Mouse (Mus musculus) liver, embryonic 11.5 days (tissue): Measurements from ENCODE around the gene Skap1. TPM values are rescaled to one million over a fixed set of nuclear protein-coding genes. Genes with fewer than 3 reads are reported as not detected.
"Not testable (repeated sequence)": the region's sequence is repeated elsewhere in the genome, so short reads cannot be mapped to it uniquely, and the experiment has no call there.

Source experiments
- ATAC-seq: fragments of 200-750 bp; cut with Nextera tagmentation; replicated peaks from 2 replicates; pipeline ENCODE4 v1.8.0; 2017; ENCODE audit warnings: moderate number of reproducible peaks, mild to moderate bottlenecking, moderate TSS enrichment, moderate library complexity; ENCODE audit not compliant: low FRiP score
- DNase-seq: peaks from one replicate; pipeline ENCODE4 v3.0.0-alpha.2; 2017; ENCODE audit warnings: low spot score
- H3K27ac ChIP-seq: fragments of 300-500 bp; sonication (generic); 2 replicates; pipeline ENCODE4 v1.5.1; 2014; ENCODE audit warnings: mild to moderate bottlenecking, low read depth, low read length, control low read depth
- H3K27me3 ChIP-seq: fragments of 300-500 bp; sonication (generic); replicated peaks from 2 replicates; pipeline ENCODE4 v1.6.1; 2014; ENCODE audit warnings: low read length, mixed read lengths; ENCODE audit not compliant: control insufficient read depth, insufficient read depth
- H3K36me3 ChIP-seq: fragments of 300-500 bp; sonication (generic); 2 replicates; pipeline ENCODE4 v1.6.1; 2014; ENCODE audit warnings: mild to moderate bottlenecking, low read length, moderate library complexity, mixed read lengths; ENCODE audit not compliant: control insufficient read depth, insufficient read depth
- H3K4me1 ChIP-seq: fragments of 300-500 bp; sonication (generic); replicated peaks from 2 replicates; pipeline ENCODE4 v1.6.1; 2014; ENCODE audit warnings: low read length, mixed read lengths; ENCODE audit not compliant: control insufficient read depth, insufficient read depth
- H3K4me2 ChIP-seq: fragments of 300-500 bp; sonication (generic); 2 replicates; pipeline ENCODE4 v1.6.1; 2014; ENCODE audit warnings: mild to moderate bottlenecking, control low read depth, moderate library complexity
- H3K4me3 ChIP-seq: fragments of 300-500 bp; sonication (generic); 2 replicates; pipeline ENCODE4 v1.5.1; 2014; ENCODE audit warnings: low read depth, low read length, control low read depth
- H3K9ac ChIP-seq: fragments of 300-500 bp; sonication (generic); 2 replicates; pipeline ENCODE4 v1.6.1; 2014; ENCODE audit warnings: low read depth, low read length, control low read depth
- H3K9me3 ChIP-seq: fragments of 300-500 bp; sonication (generic); 2 replicates; pipeline ENCODE4 v1.6.1; 2016; ENCODE audit warnings: low read length, inconsistent platforms, mixed read lengths; ENCODE audit not compliant: control insufficient read depth
- WGBS: fragments of 180-500 bp; shearing (Covaris S2); extraction: QIAGEN DNeasy Blood & Tissue Kit; methylation state at CpG from one replicate; pipeline ENCODE4 v1.1.7; 2014; 5-methylcytosine and 5-hydroxymethylcytosine counted together
- polyA plus RNA-seq: library from polyadenylated mRNA; unstranded; fragments of >200 nt; fragmentation: Nextera tagmentation; extraction: Ambion mirVana; gene quantifications from 2 replicates; pipeline ENCODE4 v1.2.1, GENCODE M21; 2014

The Skap1 gene
- polyA plus RNA-seq, 1 experiment from 2014 or later: 0.45 TPM

- WGBS: 57% methylated on average over 18 of the region's 18 CpGs
- Histone ChIP-seq H3K9me3 (no peaks in the 10 kb centered on the region), H3K4me3 (no peak overlapping the region), H3K4me1 (no peaks in the 10 kb centered on the region), H3K9ac (no peak overlapping the region), H3K36me3 (no peaks in the 10 kb centered on the region), H3K4me2 (no peak overlapping the region), H3K27ac (no peak overlapping the region), H3K27me3 (no peaks in the 10 kb centered on the region; the same call in 1 of the 2 replicates)
- ATAC-seq: no peak
- no peak for DNase-seq
Observed at GRCm38 (mm10) chr11:96713210-96714005, 249.0 kb downstream of the Skap1 start.

GRCm38 (mm10) chr11:96714011-96714410 lies 249.6 kb downstream of the Skap1 start:
- no peaks in the 10 kb centered on the region for H3K27me3 ChIP-seq
- 69% methylated on average over 7 of the region's 7 CpGs for WGBS
- H3K4me2 ChIP-seq: no peak overlapping the region
- no peak overlapping the region for H3K9ac ChIP-seq
- no peaks in the 10 kb centered on the region for H3K4me1 ChIP-seq
- no peak for DNase-seq
- H3K27ac ChIP-seq: no peak overlapping the region
- H3K36me3 ChIP-seq: no peaks in the 10 kb centered on the region
- H3K4me3 ChIP-seq: no peak overlapping the region
- no peaks in the 10 kb centered on the region for H3K9me3 ChIP-seq
- ATAC-seq: no peak

GRCm38 (mm10) chr11:96715168-96715567 lies 250.8 kb downstream of the Skap1 start:
- not testable (repeated sequence) for ATAC-seq, H3K36me3 ChIP-seq, H3K27ac ChIP-seq, DNase-seq, H3K4me1 ChIP-seq, H3K9me3 ChIP-seq, H3K4me2 ChIP-seq, H3K4me3 ChIP-seq, H3K9ac ChIP-seq, H3K27me3 ChIP-seq
- 83% methylated on average over 3 of the region's 5 CpGs for WGBS

- no peak for ATAC-seq
- H3K9ac ChIP-seq: no peak overlapping the region
Observed at GRCm38 (mm10) chr11:96718609-96719008, 254.2 kb downstream of the Skap1 start.

GRCm38 (mm10) chr11:96725833-96726232 lies 261.4 kb downstream of the Skap1 start:
- Histone ChIP-seq H3K4me3 (no peak overlapping the region), H3K27ac (no peak overlapping the region), H3K36me3 (no peaks in the 10 kb centered on the region), H3K27me3 (no peaks in the 10 kb centered on the region), H3K4me1 (no peaks in the 10 kb centered on the region), H3K4me2 (no peak overlapping the region), H3K9me3 (no peaks in the 10 kb centered on the region), H3K9ac (no peak overlapping the region)
- DNase-seq: no peak
- WGBS: 71% methylated on average over 1 of the region's 1 CpGs
- ATAC-seq: no peak

More at GRCm38 (mm10) chr11:96718609-96719008, 254.2 kb downstream of the Skap1 start:
- Histone ChIP-seq H3K4me3 (no peak overlapping the region), H3K36me3 (no peaks in the 10 kb centered on the region), H3K9me3 (no peaks in the 10 kb centered on the region), H3K4me1 (no peaks in the 10 kb centered on the region), H3K27me3 (no peaks in the 10 kb centered on the region), H3K4me2 (no peak overlapping the region), H3K27ac (no peak overlapping the region)
- WGBS: 61% methylated on average over 7 of the region's 7 CpGs
- no peak for DNase-seq

GRCm38 (mm10) chr11:96728577-96728976 lies 264.2 kb downstream of the Skap1 start:
- Histone ChIP-seq H3K36me3 (no peaks in the 10 kb centered on the region), H3K9ac (no peak overlapping the region), H3K4me1 (no peaks in the 10 kb centered on the region), H3K9me3 (no peaks in the 10 kb centered on the region), H3K27me3 (no peaks in the 10 kb centered on the region), H3K4me3 (no peak overlapping the region), H3K27ac (no peak overlapping the region), H3K4me2 (no peak overlapping the region)
- ATAC-seq: no peak
- 59% methylated on average over 2 of the region's 2 CpGs for WGBS
- no peak for DNase-seq

GRCm38 (mm10) chr11:96729462-96729861 lies 265.1 kb downstream of the Skap1 start:
- Histone ChIP-seq H3K27me3 (no peaks in the 10 kb centered on the region), H3K9me3 (no peaks in the 10 kb centered on the region), H3K4me2 (no peak overlapping the region), H3K4me1 (no peaks in the 10 kb centered on the region), H3K36me3 (no peaks in the 10 kb centered on the region), H3K27ac (no peak overlapping the region), H3K4me3 (no peak overlapping the region), H3K9ac (no peak overlapping the region)
- 48% methylated on average over 9 of the region's 9 CpGs for WGBS
- ATAC-seq (no peak), DNase-seq (no peak)

GRCm38 (mm10) chr11:96730327-96730726 lies 265.9 kb downstream of the Skap1 start:
- DNase-seq (no peak), ATAC-seq (no peak)
- 85% methylated on average over 5 of the region's 5 CpGs for WGBS
- no peaks in the 10 kb centered on the region for H3K36me3 ChIP-seq
- no peak overlapping the region for H3K27ac ChIP-seq
- no peak overlapping the region for H3K4me3 ChIP-seq
- H3K4me1 ChIP-seq: no peaks in the 10 kb centered on the region
- H3K9ac ChIP-seq: no peak overlapping the region
- H3K4me2 ChIP-seq: no peak overlapping the region
- no peaks in the 10 kb centered on the region for H3K27me3 ChIP-seq
- no peaks in the 10 kb centered on the region for H3K9me3 ChIP-seq

GRCm38 (mm10) chr11:96732657-96733056 lies 268.3 kb downstream of the Skap1 start:
- ATAC-seq (no peak), DNase-seq (no peak)
- no peaks in the 10 kb centered on the region for H3K36me3 ChIP-seq
- 53% methylated on average over 4 of the region's 4 CpGs for WGBS
- no peak overlapping the region for H3K4me2 ChIP-seq
- no peaks in the 10 kb centered on the region for H3K4me1 ChIP-seq
- H3K27ac ChIP-seq: no peak overlapping the region
- H3K4me3 ChIP-seq: no peak overlapping the region
- no peak overlapping the region for H3K9ac ChIP-seq
- H3K9me3 ChIP-seq: no peaks in the 10 kb centered on the region
- peaks cover 5% of the 10 kb centered on the region for H3K27me3 ChIP-seq
